Mouse (Mus musculus): ENCODE measurements at regions not wholly inside any gene's neighbourhood (a gene's known extent, or its start where the extent isn't known, plus 50 kb on each side); places are given as distances from the start of the nearest gene placed in this dataset.

- no peak for DNase-seq (ENCODE audit: extremely low spot score in 1 of 2, low spot score in 2 of 2)
- intact Hi-C loops (cut with DNase I), result no loop called here
These were observed 687.0 kb downstream of the Tpm3-rs7 start for GRCm38 (mm10) chr14:114001377-114001776.

GRCm38 (mm10) chr14:114002420-114002819, 688.0 kb downstream of the Tpm3-rs7 start:
- DNase-seq (ENCODE audit: extremely low spot score in 1 of 2, low spot score in 2 of 2), result no peak
- intact Hi-C loops (cut with DNase I), result no loop called here

GRCm38 (mm10) chr14:114037063-114037462, 722.7 kb downstream of the Tpm3-rs7 start:
- DNase-seq (ENCODE audit: extremely low spot score in 1 of 2, low spot score in 2 of 2), result no peak
- intact Hi-C loops (cut with DNase I), result no loop called here

- DNase-seq (ENCODE audit: extremely low spot score in 1 of 2, low spot score in 2 of 2), result no peak
- intact Hi-C loops (cut with DNase I), result no loop called here
These were observed 724.4 kb downstream of the Tpm3-rs7 start for GRCm38 (mm10) chr14:114038611-114039312.

- intact Hi-C loops (cut with DNase I), result no loop called here
- DNase-seq (ENCODE audit: extremely low spot score in 1 of 2, low spot score in 2 of 2), result no peak
These were observed 739.3 kb downstream of the Tpm3-rs7 start for GRCm38 (mm10) chr14:114053558-114054235.

- no peak for DNase-seq (ENCODE audit: extremely low spot score in 1 of 2, low spot score in 2 of 2)
- intact Hi-C loops (cut with DNase I), result no loop called here
These were observed 746.9 kb downstream of the Tpm3-rs7 start for GRCm38 (mm10) chr14:114061347-114061746.

- no peak for DNase-seq (ENCODE audit: extremely low spot score in 1 of 2, low spot score in 2 of 2)
- intact Hi-C loops (cut with DNase I), result no loop called here
These were observed 748.2 kb downstream of the Tpm3-rs7 start for GRCm38 (mm10) chr14:114062582-114062981.

- no peak for DNase-seq (ENCODE audit: extremely low spot score in 1 of 2, low spot score in 2 of 2)
- intact Hi-C loops (cut with DNase I), result no loop called here
These were observed 758.8 kb downstream of the Tpm3-rs7 start for GRCm38 (mm10) chr14:114073236-114073635.

- DNase-seq (ENCODE audit: extremely low spot score in 1 of 2, low spot score in 2 of 2), result no peak
- intact Hi-C loops (cut with DNase I), result no loop called here
These were observed 759.6 kb downstream of the Tpm3-rs7 start for GRCm38 (mm10) chr14:114074011-114074410.

- intact Hi-C loops (cut with DNase I), result no loop called here
- peak in 1 of 2 experiments; percentile 14 for DNase-seq (ENCODE audit: extremely low spot score in 1 of 2, low spot score in 2 of 2)
These were observed 792.4 kb downstream of the Tpm3-rs7 start for GRCm38 (mm10) chr14:114106786-114107185.

- intact Hi-C loops (cut with DNase I), result no loop called here
- no peak for DNase-seq (ENCODE audit: extremely low spot score in 1 of 2, low spot score in 2 of 2)
These were observed 814.1 kb downstream of the Tpm3-rs7 start for GRCm38 (mm10) chr14:114128491-114128890.

- intact Hi-C loops (cut with DNase I), result no loop called here
- DNase-seq (ENCODE audit: extremely low spot score in 1 of 2, low spot score in 2 of 2), result no peak
These were observed 851.6 kb downstream of the Tpm3-rs7 start for GRCm38 (mm10) chr14:114166005-114166404.

GRCm38 (mm10) chr14:114215609-114216008, 876.4 kb upstream of the Gpc5 start:
- intact Hi-C loops (cut with DNase I), result no loop called here
- no peak for DNase-seq (ENCODE audit: extremely low spot score in 1 of 2, low spot score in 2 of 2)

GRCm38 (mm10) chr14:114220868-114221267, 871.1 kb upstream of the Gpc5 start:
- DNase-seq (ENCODE audit: extremely low spot score in 1 of 2, low spot score in 2 of 2), result no peak
- intact Hi-C loops (cut with DNase I), result no loop called here

- no peak for DNase-seq (ENCODE audit: extremely low spot score in 1 of 2, low spot score in 2 of 2)
- intact Hi-C loops (cut with DNase I), result no loop called here
These were observed 861.3 kb upstream of the Gpc5 start for GRCm38 (mm10) chr14:114230711-114231110.

GRCm38 (mm10) chr14:114255037-114255436, 837.0 kb upstream of the Gpc5 start:
- DNase-seq (ENCODE audit: extremely low spot score in 1 of 2, low spot score in 2 of 2), result no peak
- intact Hi-C loops (cut with DNase I), result no loop called here

- intact Hi-C loops (cut with DNase I), result no loop called here
- DNase-seq (ENCODE audit: extremely low spot score in 1 of 2, low spot score in 2 of 2), result no peak
These were observed 830.4 kb upstream of the Gpc5 start for GRCm38 (mm10) chr14:114261657-114262056.

GRCm38 (mm10) chr14:114300611-114301010, 791.4 kb upstream of the Gpc5 start:
- DNase-seq (ENCODE audit: extremely low spot score in 1 of 2, low spot score in 2 of 2), result no peak
- intact Hi-C loops (cut with DNase I), result no loop called here

GRCm38 (mm10) chr14:114307479-114307878, 784.5 kb upstream of the Gpc5 start:
- intact Hi-C loops (cut with DNase I), result no loop called here
- no peak for DNase-seq (ENCODE audit: extremely low spot score in 1 of 2, low spot score in 2 of 2)

GRCm38 (mm10) chr14:114332662-114333061, 759.4 kb upstream of the Gpc5 start:
- intact Hi-C loops (cut with DNase I), result no loop called here
- no peak for DNase-seq (ENCODE audit: extremely low spot score in 1 of 2, low spot score in 2 of 2)
